Mouse (Mus musculus) G1E-ER4 (cell line): Measurements from ENCODE around the gene Otop3. TPM values are rescaled to one million over a fixed set of nuclear protein-coding genes. Genes with fewer than 3 reads are reported as not detected.

Experiments used
- GATA1 ChIP-seq: IDR thresholded peaks from one replicate; pipeline ENCODE4 v1.8.0; 2012; ENCODE audit warnings: low read length, inconsistent platforms
- polyA plus RNA-seq: library from polyadenylated mRNA; stranded (reverse); fragments of >175 nt; gene quantifications from 2 replicates; pipeline ENCODE4 v1.2.3, GENCODE M21; 2012

Gene Otop3
- polyA plus RNA-seq, 1 experiment: not detected

GRCm38 (mm10) chr11:115341246-115341645 is 6.7 kb downstream of the Otop3 start:
- no peak for TF ChIP-seq GATA1

DNA sequence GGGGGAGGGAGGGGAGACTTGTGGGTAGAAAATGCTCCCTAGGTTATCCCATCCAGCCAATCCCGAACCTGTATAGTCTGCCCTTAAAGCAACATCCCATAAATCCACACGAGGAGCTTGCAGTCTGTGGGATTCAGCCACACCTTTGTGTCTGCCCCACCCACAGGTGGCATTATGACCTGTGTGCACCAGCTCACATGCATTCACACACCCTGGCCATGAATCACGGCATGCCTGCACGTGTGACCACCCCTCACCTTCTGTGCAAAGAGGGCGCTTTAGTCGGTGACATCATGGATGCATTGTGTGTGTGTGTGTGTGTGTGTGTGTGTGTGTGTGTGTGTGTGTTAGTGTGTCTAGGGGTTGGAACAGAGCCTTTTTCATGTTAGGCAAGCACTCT is 7.3 kb downstream of the Otop3 start:
- no peak for TF ChIP-seq GATA1

- TF ChIP-seq GATA1: no peak
These were observed 10.4 kb downstream of the Otop3 start for GRCm38 (mm10) chr11:115344967-115345366.

DNA sequence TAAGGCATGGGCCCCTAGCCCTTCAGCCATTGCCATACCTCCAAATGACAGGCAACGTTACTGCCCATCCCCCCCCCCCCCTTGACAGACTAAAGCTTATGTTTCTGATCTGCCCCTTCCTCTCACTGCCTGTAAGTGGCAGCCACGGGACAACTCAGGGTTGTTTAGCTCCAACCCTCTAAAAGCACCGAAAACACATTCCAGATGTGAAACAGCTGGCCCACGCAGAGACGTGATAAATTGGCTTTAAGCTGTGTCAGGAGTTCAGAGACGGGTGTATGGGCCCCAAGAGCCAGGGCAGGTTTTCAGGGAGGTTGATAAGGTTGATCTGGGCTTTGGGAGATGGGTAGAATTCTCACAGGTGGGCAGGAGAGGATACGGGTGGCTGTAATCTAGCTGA is 11.0 kb downstream of the Otop3 start:
- TF ChIP-seq GATA1: no peak

DNA sequence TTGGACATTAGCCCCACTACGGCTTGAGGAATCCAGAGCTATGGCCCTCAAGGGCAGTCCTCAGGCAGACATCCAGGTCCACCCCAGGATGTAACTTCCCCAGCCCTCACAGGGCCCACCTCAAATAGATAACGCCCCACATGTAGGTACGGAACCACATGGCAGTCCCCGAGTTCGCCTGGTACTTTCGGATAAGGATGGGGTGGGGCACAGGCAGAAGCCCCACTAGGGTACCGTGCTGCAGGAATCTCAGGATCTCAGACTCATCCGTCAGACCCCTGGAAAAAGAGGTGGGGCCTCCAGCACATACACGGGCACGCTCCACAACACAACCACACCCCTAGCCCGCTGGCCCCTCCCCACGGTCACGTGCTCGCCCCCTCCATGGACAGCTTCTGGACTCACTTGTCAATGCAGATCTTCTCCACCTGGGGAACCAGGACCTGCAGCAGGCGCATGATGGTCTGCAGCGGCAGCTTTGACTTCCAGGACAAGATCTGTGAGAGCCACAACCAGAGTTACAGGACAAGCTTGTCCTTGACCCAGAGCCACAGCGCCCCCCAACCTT is 14.2 kb downstream of the Otop3 start:
- TF ChIP-seq GATA1: no peak

GRCm38 (mm10) chr11:115349976-115350375 is 15.4 kb downstream of the Otop3 start:
- TF ChIP-seq GATA1: no peak

- TF ChIP-seq GATA1: no peak
These were observed 18.8 kb downstream of the Otop3 start for GRCm38 (mm10) chr11:115353375-115353774.

GRCm38 (mm10) chr11:115354183-115354582 is 19.7 kb downstream of the Otop3 start:
- TF ChIP-seq GATA1: no peak

DNA sequence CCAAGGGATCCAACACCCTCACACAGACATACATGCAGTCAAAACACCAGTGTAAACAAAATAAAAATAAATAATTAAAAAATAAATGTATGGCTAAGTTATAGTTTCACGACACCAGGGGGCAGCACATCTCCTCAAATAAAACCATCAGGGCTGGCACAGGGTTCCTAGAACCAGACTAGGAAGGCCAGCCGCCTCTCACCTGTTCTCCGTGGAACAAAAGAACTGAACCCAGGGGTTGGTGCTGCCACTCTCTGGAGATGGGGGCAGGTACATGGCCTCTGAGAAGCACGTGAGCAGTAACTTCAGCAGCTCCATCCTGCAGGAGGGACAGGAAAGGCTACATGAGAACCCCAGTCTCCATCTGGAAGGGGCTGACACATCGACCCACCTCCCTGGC is 23.9 kb downstream of the Otop3 start:
- TF ChIP-seq GATA1: no peak

GRCm38 (mm10) chr11:115359293-115359692 is 24.8 kb downstream of the Otop3 start:
- TF ChIP-seq GATA1: no peak

DNA sequence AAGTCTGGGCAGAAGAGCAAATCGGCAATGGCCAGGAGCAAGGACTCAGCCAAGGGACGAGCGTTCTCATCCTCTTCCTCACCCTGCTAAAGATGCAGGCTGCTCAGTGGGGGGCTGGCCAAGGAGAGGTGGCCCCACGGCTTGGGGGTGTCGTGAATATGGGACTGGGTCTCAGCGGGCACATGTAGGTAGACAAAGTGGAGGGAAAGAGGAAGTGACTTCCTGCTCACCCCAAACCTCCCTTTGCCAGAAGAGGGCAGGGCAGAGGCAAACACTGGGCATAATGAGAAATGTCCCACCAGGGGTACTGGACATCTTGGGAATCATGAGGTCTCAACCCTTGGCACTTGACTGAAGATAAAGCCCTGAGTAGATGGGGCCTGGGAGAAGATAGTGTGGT is 25.2 kb downstream of the Otop3 start:
- no peak for TF ChIP-seq GATA1

GRCm38 (mm10) chr11:115364136-115364535 is 29.6 kb downstream of the Otop3 start:
- no peak for TF ChIP-seq GATA1

DNA sequence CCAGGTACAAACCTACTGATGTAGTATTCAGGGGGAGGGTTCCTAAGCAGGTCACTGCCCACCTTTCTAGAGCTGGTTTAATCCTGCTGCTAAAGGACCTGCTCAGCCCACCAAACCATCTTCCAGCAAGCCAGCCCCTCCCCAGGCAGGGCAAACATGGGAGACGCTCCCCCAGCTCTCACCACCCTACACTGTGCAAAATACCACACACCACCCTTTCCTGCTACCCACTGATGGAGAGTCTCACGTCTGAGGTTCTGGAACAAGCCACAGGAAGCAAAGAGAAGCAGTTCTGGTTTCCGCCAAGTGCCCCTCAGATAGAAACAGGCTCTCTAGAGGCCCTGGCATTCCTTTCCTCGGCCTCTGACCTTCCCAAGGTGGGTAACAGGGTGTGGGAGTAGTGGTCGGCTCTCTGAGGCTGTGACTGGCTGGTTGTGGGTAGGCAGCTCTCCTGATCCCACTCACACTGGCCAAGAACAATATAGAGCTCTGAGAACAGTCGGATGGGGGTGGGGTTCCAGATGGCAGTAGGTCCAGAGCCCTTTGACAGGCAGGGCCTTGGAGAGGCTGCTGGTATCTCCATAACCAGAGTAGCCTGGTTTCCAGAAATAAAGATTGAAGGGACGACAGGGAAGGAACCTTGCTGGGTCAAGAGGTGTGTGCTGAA is 31.6 kb downstream of the Otop3 start:
- TF ChIP-seq GATA1: no peak

GRCm38 (mm10) chr11:115366706-115367394 is 32.3 kb downstream of the Otop3 start:
- no peak for TF ChIP-seq GATA1

GRCm38 (mm10) chr11:115367395-115367944 is 32.9 kb downstream of the Otop3 start, which contains the start of gene Hid1:
Gene Hid1, minus strand, starts transcription at chr11:115367756.
- TF ChIP-seq GATA1: no peak

- TF ChIP-seq GATA1: no peak
These were observed 35.8 kb downstream of the Otop3 start for GRCm38 (mm10) chr11:115370368-115370767.
